Mouse (Mus musculus): ENCODE data around the gene Smc1b. TPM values are rescaled to one million over a fixed set of nuclear protein-coding genes. Genes with fewer than 3 reads are reported as not detected.
"Not testable (repeated sequence)": the region's sequence is repeated elsewhere in the genome, so short reads cannot be mapped to it uniquely, and the experiment has no call there.

The Smc1b gene
- total and polyA plus RNA-seq, 2 experiments from 2014 or later = 0.15 TPM; not detected in 1

DNA sequence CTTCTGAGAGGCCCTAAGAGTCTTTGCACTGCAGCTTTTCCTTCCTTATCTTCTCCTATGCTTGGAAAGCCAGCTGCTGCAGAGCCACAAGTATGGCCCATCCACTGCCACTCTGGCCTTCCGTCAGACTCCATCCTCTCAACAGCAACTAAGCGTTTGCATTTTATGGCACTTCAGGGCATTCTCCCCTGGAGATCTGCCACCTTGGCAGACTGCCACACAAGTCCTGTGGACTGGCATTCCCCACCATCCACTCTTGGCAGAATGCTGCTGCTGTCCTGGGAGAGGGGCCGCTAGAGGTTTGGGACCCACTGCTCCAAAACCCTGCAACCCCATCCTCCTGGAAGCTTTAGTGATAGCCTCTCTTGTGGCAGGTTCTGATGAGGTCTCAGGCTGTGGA, 99.9 kb downstream of the Smc1b start:
- no peak for ATAC-seq (ENCODE audit: insufficient read depth, low read depth)

DNA sequence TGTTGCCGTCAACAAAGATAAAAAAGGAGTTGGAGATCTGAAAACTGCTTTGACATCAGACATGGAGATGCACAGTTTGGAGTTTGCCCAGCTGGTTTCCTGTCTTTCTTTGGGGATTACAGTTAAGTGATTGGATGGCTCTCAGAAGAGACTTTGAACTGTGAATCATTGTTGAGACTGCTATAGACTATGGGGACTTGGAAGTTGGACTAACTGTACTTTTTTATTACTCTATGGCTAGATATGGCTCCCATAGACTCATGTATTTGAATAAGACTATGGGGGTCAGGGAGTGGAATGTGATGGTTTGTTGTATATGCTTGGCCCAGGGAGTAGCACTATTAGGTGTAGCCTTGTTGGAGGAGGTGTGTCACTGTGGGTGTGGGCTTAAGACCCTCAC, 101.1 kb downstream of the Smc1b start:
- ATAC-seq (ENCODE audit: insufficient read depth, low read depth); H3K4me3 ChIP-seq (ENCODE audit: low read depth, low read length); H3K9ac ChIP-seq (replicated peaks; ENCODE audit: low read depth, low read length); H3K9me3 ChIP-seq (replicated peaks; ENCODE audit: control insufficient read depth, low read length); H3K36me3 ChIP-seq (replicated peaks; ENCODE audit: control insufficient read depth, insufficient read depth, low read length); H3K4me1 ChIP-seq (ENCODE audit: control insufficient read depth, insufficient read depth); DNase-seq (ENCODE audit: low spot score); H3K4me2 ChIP-seq (ENCODE audit: low read depth, low read length); H3K27me3 ChIP-seq (ENCODE audit: control insufficient read depth, insufficient read depth, low read length); H3K27ac ChIP-seq (ENCODE audit: low read depth): not testable (repeated sequence)
- WGBS = 38% methylated on average over 1 of the region's 1 CpGs

More for the DNA sequence above, 99.9 kb downstream of the Smc1b start:
- Histone ChIP-seq H3K4me1 (ENCODE audit: control insufficient read depth, insufficient read depth) (no peaks in the 10 kb centered on the region), H3K27me3 (ENCODE audit: control insufficient read depth, insufficient read depth, low read length) (no peaks in the 10 kb centered on the region), H3K27ac (ENCODE audit: low read depth) (no peak overlapping the region), H3K36me3 (replicated peaks; ENCODE audit: control insufficient read depth, insufficient read depth, low read length) (no peaks in the 10 kb centered on the region), H3K9me3 (replicated peaks; ENCODE audit: control insufficient read depth, low read length) (no peaks in the 10 kb centered on the region), H3K4me2 (ENCODE audit: low read depth, low read length) (no peak overlapping the region), H3K9ac (replicated peaks; ENCODE audit: low read depth, low read length) (no peak overlapping the region), H3K4me3 (ENCODE audit: low read depth, low read length) (no peak overlapping the region)
- TF ChIP-seq EP300 (IDR thresholded peaks at IDR 0.05; ENCODE audit: low read depth) (no peak), CTCF (IDR thresholded peaks at IDR 0.05; ENCODE audit: low read depth) (no peak)
- no peak for DNase-seq (ENCODE audit: low spot score)
- 44% methylated on average over 3 of the region's 3 CpGs for WGBS

DNA sequence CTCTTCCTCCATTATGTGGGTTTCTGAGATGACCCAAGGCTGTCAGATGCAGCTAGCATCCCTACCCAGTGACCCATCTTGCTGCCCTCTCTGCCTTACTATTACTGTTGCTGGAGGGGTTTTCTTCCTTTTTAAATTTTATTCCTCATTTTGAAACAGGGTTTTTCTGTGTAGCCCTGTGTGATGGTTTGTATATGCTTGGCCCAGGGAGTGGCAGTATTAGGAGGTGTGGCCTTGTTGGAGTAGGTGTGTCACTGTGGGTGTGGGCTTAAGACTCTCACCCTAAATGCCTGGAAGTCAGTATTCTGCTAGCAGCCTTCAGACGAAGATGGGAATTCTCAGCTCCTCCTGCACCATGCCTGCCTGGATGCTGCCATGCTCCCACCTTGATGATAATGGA, 103.1 kb downstream of the Smc1b start, which contains the start of gene Fam118a:
Gene Fam118a (plus strand): TSS at position 301 of the 400 bp plus-strand sequence.
- WGBS = 54% methylated on average over 1 of the region's 1 CpGs
- not testable (repeated sequence) for H3K4me3 ChIP-seq (ENCODE audit: low read depth, low read length); H3K9me3 ChIP-seq (replicated peaks; ENCODE audit: control insufficient read depth, low read length); H3K9ac ChIP-seq (replicated peaks; ENCODE audit: low read depth, low read length); ATAC-seq (ENCODE audit: insufficient read depth, low read depth); H3K27ac ChIP-seq (ENCODE audit: low read depth); H3K4me2 ChIP-seq (ENCODE audit: low read depth, low read length); H3K36me3 ChIP-seq (replicated peaks; ENCODE audit: control insufficient read depth, insufficient read depth, low read length); H3K4me1 ChIP-seq (ENCODE audit: control insufficient read depth, insufficient read depth); DNase-seq (ENCODE audit: low spot score); H3K27me3 ChIP-seq (ENCODE audit: control insufficient read depth, insufficient read depth, low read length)

DNA sequence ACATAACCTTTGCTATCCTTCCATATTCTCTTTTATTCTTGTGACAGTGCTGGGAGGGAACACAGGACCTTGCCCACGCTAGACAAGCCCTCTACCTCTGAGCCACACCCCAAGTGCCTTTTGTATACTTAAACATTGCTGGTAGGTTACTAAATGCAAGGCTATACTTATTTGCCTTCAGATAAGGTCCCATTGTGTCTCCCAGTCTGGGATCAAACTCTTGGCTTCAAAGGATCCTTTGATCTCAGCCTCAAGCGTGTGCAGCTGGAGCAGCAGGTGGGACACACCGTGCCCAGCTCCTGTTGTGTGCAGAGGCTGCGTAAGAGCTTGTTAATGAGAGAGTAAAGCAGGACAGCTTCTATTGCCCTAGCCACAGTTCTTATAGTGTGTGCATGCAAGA, 104.0 kb downstream of the Smc1b start:
- DNase-seq (ENCODE audit: low spot score) = no peak
- Histone ChIP-seq H3K9ac (replicated peaks; ENCODE audit: low read depth, low read length) (no peak overlapping the region), H3K4me3 (ENCODE audit: low read depth, low read length) (no peak overlapping the region), H3K4me1 (ENCODE audit: control insufficient read depth, insufficient read depth) (no peaks in the 10 kb centered on the region), H3K27me3 (ENCODE audit: control insufficient read depth, insufficient read depth, low read length) (no peaks in the 10 kb centered on the region), H3K36me3 (replicated peaks; ENCODE audit: control insufficient read depth, insufficient read depth, low read length) (no peaks in the 10 kb centered on the region), H3K27ac (ENCODE audit: low read depth) (no peak overlapping the region), H3K9me3 (replicated peaks; ENCODE audit: control insufficient read depth, low read length) (no peaks in the 10 kb centered on the region), H3K4me2 (ENCODE audit: low read depth, low read length) (no peak overlapping the region)
- 62% methylated on average over 4 of the region's 4 CpGs for WGBS
- TF ChIP-seq CTCF (IDR thresholded peaks at IDR 0.05; ENCODE audit: low read depth) = no peak
- no peak for TF ChIP-seq EP300 (IDR thresholded peaks at IDR 0.05; ENCODE audit: low read depth)
- no peak for ATAC-seq (ENCODE audit: insufficient read depth, low read depth)

DNA sequence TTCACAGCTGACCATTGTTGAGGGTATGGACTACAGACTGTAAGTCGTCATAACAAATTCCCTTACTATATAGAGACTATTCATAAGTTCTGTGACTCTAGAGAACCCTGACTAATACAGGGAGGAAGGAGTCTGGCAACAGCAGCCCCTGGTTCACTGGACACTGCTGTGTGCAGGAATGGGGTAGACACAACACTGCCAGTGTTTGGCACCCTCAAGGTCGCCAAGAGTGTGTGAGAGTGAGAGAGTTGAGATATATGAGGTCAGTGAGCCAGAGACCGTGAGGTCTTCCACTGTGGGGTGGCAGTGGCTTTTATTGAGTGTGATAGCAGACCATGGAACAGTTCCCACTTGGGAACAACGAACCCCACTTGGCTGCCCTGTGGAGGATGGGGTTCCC, 105.6 kb downstream of the Smc1b start:
- no peaks in the 10 kb centered on the region for H3K36me3 ChIP-seq (replicated peaks; ENCODE audit: control insufficient read depth, insufficient read depth, low read length)
- no peak for DNase-seq (ENCODE audit: low spot score)
- no peak overlapping the region for H3K4me2 ChIP-seq (ENCODE audit: low read depth, low read length)
- no peak for ATAC-seq (ENCODE audit: insufficient read depth, low read depth)
- no peaks in the 10 kb centered on the region for H3K4me1 ChIP-seq (ENCODE audit: control insufficient read depth, insufficient read depth)
- no peak overlapping the region for H3K27ac ChIP-seq (ENCODE audit: low read depth)
- H3K9ac ChIP-seq (replicated peaks; ENCODE audit: low read depth, low read length) = no peak overlapping the region
- H3K9me3 ChIP-seq (replicated peaks; ENCODE audit: control insufficient read depth, low read length) = no peaks in the 10 kb centered on the region
- no peak for TF ChIP-seq EP300 (IDR thresholded peaks at IDR 0.05; ENCODE audit: low read depth)
- TF ChIP-seq CTCF (IDR thresholded peaks at IDR 0.05; ENCODE audit: low read depth) = no peak
- no peak overlapping the region for H3K4me3 ChIP-seq (ENCODE audit: low read depth, low read length)
- WGBS = 58% methylated on average over 4 of the region's 4 CpGs
- no peaks in the 10 kb centered on the region for H3K27me3 ChIP-seq (ENCODE audit: control insufficient read depth, insufficient read depth, low read length)

DNA sequence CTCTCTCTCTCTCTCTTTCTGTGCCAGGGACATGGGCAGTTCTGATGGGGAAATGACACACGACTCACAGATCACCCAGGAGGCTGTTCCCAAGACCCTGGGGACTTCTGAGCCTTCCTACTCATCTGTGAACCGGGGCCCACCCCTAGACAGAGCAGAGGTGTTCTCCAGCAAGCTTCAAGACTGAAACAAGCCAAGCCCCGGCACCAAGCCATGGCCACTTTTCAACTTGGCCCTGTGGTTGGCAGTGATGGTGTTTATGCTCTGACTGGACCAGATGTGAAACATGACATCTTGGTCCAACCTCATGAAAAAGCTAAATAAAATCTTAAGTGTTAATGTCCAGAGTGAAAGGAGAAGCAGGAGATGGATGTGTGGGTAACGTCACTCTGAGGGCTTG, 109.6 kb downstream of the Smc1b start:
- DNase-seq (ENCODE audit: low spot score) (no peak), ATAC-seq (ENCODE audit: insufficient read depth, low read depth) (no peak)
- H3K4me3 ChIP-seq (ENCODE audit: low read depth, low read length) = no peak overlapping the region
- H3K27me3 ChIP-seq (ENCODE audit: control insufficient read depth, insufficient read depth, low read length) = 0 out of 2 replicates have a peak, but pooled peaks cover 3% of the 10 kb centered on the region
- whole genome bisulfite sequencing = 65% methylated on average over 4 of the region's 4 CpGs
- no peak overlapping the region for H3K4me2 ChIP-seq (ENCODE audit: low read depth, low read length)
- no peak overlapping the region for H3K27ac ChIP-seq (ENCODE audit: low read depth)
- no peak overlapping the region for H3K9ac ChIP-seq (replicated peaks; ENCODE audit: low read depth, low read length)
- TF ChIP-seq CTCF (IDR thresholded peaks at IDR 0.05; ENCODE audit: low read depth) (no peak), EP300 (IDR thresholded peaks at IDR 0.05; ENCODE audit: low read depth) (no peak)
- H3K36me3 ChIP-seq (replicated peaks; ENCODE audit: control insufficient read depth, insufficient read depth, low read length) = no peaks in the 10 kb centered on the region
- no peaks in the 10 kb centered on the region for H3K4me1 ChIP-seq (ENCODE audit: control insufficient read depth, insufficient read depth)
- H3K9me3 ChIP-seq (replicated peaks; ENCODE audit: control insufficient read depth, low read length) = no peaks in the 10 kb centered on the region

All from heart, postnatal 0 days (tissue).